Mouse (Mus musculus): ENCODE measurements at regions not wholly inside any gene's neighbourhood (a gene's known extent, or its start where the extent isn't known, plus 50 kb on each side); places are given as distances from the start of the nearest gene placed in this dataset.

GRCm38 (mm10) chr2:51267662-51268061, 118.8 kb upstream of the Rnd3 start:
- Histone ChIP-seq H3K4me1 (replicated peaks) (no peaks in the 10 kb centered on the region), H3K9ac (no peak overlapping the region), H3K4me2 (no peak overlapping the region), H3K36me3 (no peaks in the 10 kb centered on the region), H3K27ac (replicated peaks) (no peak overlapping the region), H3K27me3 (no peaks in the 10 kb centered on the region), H3K9me3 (no peaks in the 10 kb centered on the region), H3K4me3 (no peak overlapping the region)
- WGBS = 60% methylated on average over 5 of the region's 5 CpGs
- no peak for ATAC-seq (ENCODE audit: low FRiP score, low read depth)

- WGBS = 46% methylated on average over 1 of the region's 1 CpGs
- no peaks in the 10 kb centered on the region for H3K4me1 ChIP-seq (replicated peaks)
- no peaks in the 10 kb centered on the region for H3K9me3 ChIP-seq
- no peak overlapping the region for H3K27ac ChIP-seq (replicated peaks)
- H3K27me3 ChIP-seq = no peaks in the 10 kb centered on the region
- no peak overlapping the region for H3K4me2 ChIP-seq
- H3K36me3 ChIP-seq = no peaks in the 10 kb centered on the region
- H3K4me3 ChIP-seq = no peak overlapping the region
- no peak for ATAC-seq (ENCODE audit: low FRiP score, low read depth)
- no peak overlapping the region for H3K9ac ChIP-seq
Measured at GRCm38 (mm10) chr2:51262506-51262905, 113.6 kb upstream of the Rnd3 start.

- Histone ChIP-seq H3K4me2 (no peak overlapping the region), H3K9ac (no peak overlapping the region), H3K9me3 (no peaks in the 10 kb centered on the region), H3K4me3 (no peak overlapping the region), H3K27ac (replicated peaks) (no peak overlapping the region), H3K36me3 (no peaks in the 10 kb centered on the region), H3K4me1 (replicated peaks) (no peaks in the 10 kb centered on the region), H3K27me3 (no peaks in the 10 kb centered on the region)
- 36% methylated on average over 6 of the region's 6 CpGs for WGBS
- no peak for ATAC-seq (ENCODE audit: low FRiP score, low read depth)
Measured at GRCm38 (mm10) chr2:51250798-51251197, 101.9 kb upstream of the Rnd3 start.

GRCm38 (mm10) chr2:51241573-51241972, 92.7 kb upstream of the Rnd3 start:
- Histone ChIP-seq H3K4me3 (no peak overlapping the region), H3K9ac (no peak overlapping the region), H3K27ac (replicated peaks) (no peak overlapping the region), H3K27me3 (no peaks in the 10 kb centered on the region), H3K4me1 (replicated peaks) (0 out of 2 replicates have a peak, but pooled peaks cover 9% of the 10 kb centered on the region), H3K4me2 (no peak overlapping the region), H3K36me3 (no peaks in the 10 kb centered on the region), H3K9me3 (no peaks in the 10 kb centered on the region)
- ATAC-seq (ENCODE audit: low FRiP score, low read depth) = no peak
- WGBS = 56% methylated on average over 5 of the region's 5 CpGs

- no peak overlapping the region for H3K4me3 ChIP-seq
- WGBS = 80% methylated on average over 1 of the region's 1 CpGs
Measured at GRCm38 (mm10) chr2:51240000-51240399, 91.1 kb upstream of the Rnd3 start.

GRCm38 (mm10) chr2:51238992-51239391, 90.1 kb upstream of the Rnd3 start:
- no peak overlapping the region; the same call in 1 of the 2 replicates for H3K4me2 ChIP-seq
- no peak for ATAC-seq (ENCODE audit: low FRiP score, low read depth)
- 65% methylated on average over 4 of the region's 4 CpGs for WGBS

More at GRCm38 (mm10) chr2:51240000-51240399, 91.1 kb upstream of the Rnd3 start:
- Histone ChIP-seq H3K27ac (replicated peaks) (no peak overlapping the region), H3K27me3 (no peaks in the 10 kb centered on the region), H3K36me3 (no peaks in the 10 kb centered on the region), H3K9ac (no peak overlapping the region), H3K9me3 (no peaks in the 10 kb centered on the region), H3K4me2 (no peak overlapping the region), H3K4me1 (replicated peaks) (0 out of 2 replicates have a peak, but pooled peaks cover 9% of the 10 kb centered on the region)
- no peak for ATAC-seq (ENCODE audit: low FRiP score, low read depth)

GRCm38 (mm10) chr2:51238131-51238931, 89.4 kb upstream of the Rnd3 start:
- no peaks in the 10 kb centered on the region for H3K9me3 ChIP-seq
- H3K4me1 ChIP-seq (replicated peaks) = 0 out of 2 replicates have a peak, but pooled peaks cover 9% of the 10 kb centered on the region
- no peaks in the 10 kb centered on the region for H3K27me3 ChIP-seq
- no peaks in the 10 kb centered on the region for H3K36me3 ChIP-seq
- H3K27ac ChIP-seq (replicated peaks) = no peak overlapping the region
- H3K4me3 ChIP-seq = peak overlapping the region; percentile 6; the same call in 1 of the 2 replicates
- H3K4me2 ChIP-seq = peak overlapping the region; percentile 42
- H3K9ac ChIP-seq = no peak overlapping the region
- ATAC-seq (ENCODE audit: low FRiP score, low read depth) = peak; percentile 51; the same call in 1 of the 2 replicates
- 14% methylated on average over 16 of the region's 16 CpGs for WGBS

More at GRCm38 (mm10) chr2:51238992-51239391, 90.1 kb upstream of the Rnd3 start:
- no peak overlapping the region for H3K9ac ChIP-seq
- no peaks in the 10 kb centered on the region for H3K27me3 ChIP-seq
- H3K4me3 ChIP-seq = no peak overlapping the region
- no peak overlapping the region for H3K27ac ChIP-seq (replicated peaks)
- no peaks in the 10 kb centered on the region for H3K36me3 ChIP-seq
- H3K9me3 ChIP-seq = no peaks in the 10 kb centered on the region
- 0 out of 2 replicates have a peak, but pooled peaks cover 9% of the 10 kb centered on the region for H3K4me1 ChIP-seq (replicated peaks)

- no peak overlapping the region for H3K4me2 ChIP-seq
- H3K4me3 ChIP-seq = no peak overlapping the region
- ATAC-seq (ENCODE audit: low FRiP score, low read depth) = no peak
- no peak overlapping the region for H3K9ac ChIP-seq
- 0 out of 2 replicates have a peak, but pooled peaks cover 9% of the 10 kb centered on the region for H3K4me1 ChIP-seq (replicated peaks)
- no peaks in the 10 kb centered on the region for H3K9me3 ChIP-seq
- 80% methylated on average over 10 of the region's 10 CpGs for WGBS
- no peaks in the 10 kb centered on the region for H3K27me3 ChIP-seq
- no peaks in the 10 kb centered on the region for H3K36me3 ChIP-seq
- H3K27ac ChIP-seq (replicated peaks) = no peak overlapping the region
Measured at GRCm38 (mm10) chr2:51237451-51237850, 88.5 kb upstream of the Rnd3 start.

GRCm38 (mm10) chr2:51236852-51237251, 87.9 kb upstream of the Rnd3 start:
- H3K27ac ChIP-seq (replicated peaks) = no peak overlapping the region
- WGBS = 77% methylated on average over 3 of the region's 3 CpGs
- H3K36me3 ChIP-seq = no peaks in the 10 kb centered on the region
- no peak for ATAC-seq (ENCODE audit: low FRiP score, low read depth)
- H3K4me2 ChIP-seq = no peak overlapping the region
- no peaks in the 10 kb centered on the region for H3K9me3 ChIP-seq
- H3K27me3 ChIP-seq = no peaks in the 10 kb centered on the region
- H3K4me1 ChIP-seq (replicated peaks) = 0 out of 2 replicates have a peak, but pooled peaks cover 6% of the 10 kb centered on the region
- no peak overlapping the region for H3K4me3 ChIP-seq
- H3K9ac ChIP-seq = no peak overlapping the region

GRCm38 (mm10) chr2:51234427-51234826, 85.5 kb upstream of the Rnd3 start:
- Histone ChIP-seq H3K9ac (no peak overlapping the region), H3K36me3 (no peaks in the 10 kb centered on the region), H3K4me3 (no peak overlapping the region), H3K4me2 (no peak overlapping the region), H3K4me1 (replicated peaks) (0 out of 2 replicates have a peak, but pooled peaks cover 4% of the 10 kb centered on the region), H3K27ac (replicated peaks) (no peak overlapping the region), H3K9me3 (no peaks in the 10 kb centered on the region), H3K27me3 (no peaks in the 10 kb centered on the region)
- no peak for ATAC-seq (ENCODE audit: low FRiP score, low read depth)
- WGBS = 68% methylated on average over 5 of the region's 5 CpGs

- Histone ChIP-seq H3K36me3 (no peaks in the 10 kb centered on the region), H3K27me3 (no peaks in the 10 kb centered on the region), H3K4me1 (replicated peaks) (no peaks in the 10 kb centered on the region), H3K4me3 (no peak overlapping the region), H3K9me3 (no peaks in the 10 kb centered on the region), H3K27ac (replicated peaks) (no peak overlapping the region), H3K9ac (no peak overlapping the region), H3K4me2 (no peak overlapping the region)
- WGBS = 23% methylated on average over 1 of the region's 1 CpGs
- no peak for ATAC-seq (ENCODE audit: low FRiP score, low read depth)
Measured at GRCm38 (mm10) chr2:51222851-51223250, 73.9 kb upstream of the Rnd3 start.

GRCm38 (mm10) chr2:51219714-51220113, 70.8 kb upstream of the Rnd3 start:
- no peaks in the 10 kb centered on the region for H3K27me3 ChIP-seq
- ATAC-seq (ENCODE audit: low FRiP score, low read depth) = no peak
- H3K4me2 ChIP-seq = no peak overlapping the region
- H3K9me3 ChIP-seq = no peaks in the 10 kb centered on the region
- no peak overlapping the region for H3K4me3 ChIP-seq
- no peak overlapping the region for H3K27ac ChIP-seq (replicated peaks)
- H3K9ac ChIP-seq = no peak overlapping the region
- no peaks in the 10 kb centered on the region for H3K4me1 ChIP-seq (replicated peaks)
- H3K36me3 ChIP-seq = no peaks in the 10 kb centered on the region
- 78% methylated on average over 6 of the region's 6 CpGs for WGBS

All from hindbrain, embryonic 15.5 days (tissue).